Mouse (Mus musculus): Measurements from ENCODE around the gene Pkp3.

DNA sequence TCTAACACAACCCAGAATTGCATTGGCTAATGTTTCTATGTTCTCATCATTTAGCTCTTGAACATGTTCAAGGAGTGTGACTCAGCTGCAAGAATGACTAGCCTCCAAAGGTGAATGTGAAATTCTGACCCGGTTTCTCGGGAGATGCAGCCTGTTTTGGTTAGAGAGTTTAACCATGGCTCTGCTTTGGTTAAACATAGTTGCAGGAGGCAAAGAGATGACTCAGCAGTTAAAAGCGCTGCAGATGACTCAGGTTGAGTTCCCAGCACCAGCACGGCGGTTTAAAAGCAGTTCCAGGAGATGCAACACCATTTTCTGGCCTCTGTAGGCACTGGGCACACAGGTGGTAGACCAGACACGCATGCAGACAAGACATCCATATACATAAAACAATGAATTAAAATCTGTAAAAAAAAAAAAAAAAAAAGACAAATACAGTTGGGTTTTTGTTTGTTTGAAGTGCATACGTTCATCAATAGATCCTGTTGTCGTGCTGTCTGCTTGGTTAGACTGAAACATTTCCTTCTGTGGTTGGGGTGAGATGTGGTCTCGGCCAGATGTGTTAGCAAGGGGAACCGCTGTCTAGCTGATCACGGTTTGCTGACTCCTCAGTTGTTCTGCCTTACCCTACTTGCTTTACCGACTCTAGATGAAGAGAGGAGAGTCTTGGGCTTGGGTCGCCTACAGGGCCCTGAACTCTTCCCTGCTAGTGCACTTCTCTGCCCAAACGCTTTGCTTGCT, 19.2 kb upstream of the Pkp3 start:
- no peak for TF ChIP-seq CTCF (IDR thresholded peaks at IDR 0.05; ENCODE audit: low read depth)
- no peak for TF ChIP-seq EP300 (IDR thresholded peaks at IDR 0.05; ENCODE audit: low read depth)

All from liver, embryonic 14.5 days (tissue).